Mouse (Mus musculus): ENCODE measurements around the gene Mst1r.

The Mst1r gene

DNA sequence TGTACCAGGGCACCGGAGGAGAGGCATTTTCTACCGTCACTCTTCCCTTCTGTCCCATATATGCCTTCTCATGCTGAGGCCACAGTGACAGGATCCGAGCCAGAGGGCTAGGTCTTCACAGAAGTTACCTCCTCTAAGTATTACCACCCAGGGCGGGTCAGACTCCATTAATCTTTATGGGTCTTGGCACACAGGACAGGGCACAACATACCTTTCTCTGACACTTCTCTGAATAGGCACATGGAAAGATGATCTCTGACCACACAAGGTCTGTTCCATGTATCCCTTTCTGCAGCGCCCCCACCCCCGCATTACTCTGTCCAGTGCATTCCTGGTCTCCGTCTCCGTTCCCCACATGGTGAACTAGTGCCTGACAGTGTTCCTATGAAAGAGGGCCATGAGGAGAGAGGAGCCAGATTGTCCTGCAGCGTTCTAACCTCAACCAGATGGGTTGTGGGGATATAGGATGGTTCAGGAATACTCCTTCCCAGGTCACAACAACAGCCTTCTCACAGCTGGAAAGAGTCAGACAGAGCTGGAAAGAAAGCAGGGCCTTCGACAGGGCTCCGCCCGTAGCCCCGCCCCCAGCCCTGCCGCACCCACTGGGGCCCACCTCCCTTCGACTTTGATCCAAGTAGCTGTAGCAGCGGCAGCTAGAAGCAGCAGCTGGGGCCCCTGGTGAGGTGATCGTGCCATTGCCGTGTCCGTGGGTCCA is at the start of gene Mst1r:
Gene Mst1r, plus strand, starts transcription at position 622 of the 715 bp plus-strand sequence.
- DNase-seq (ENCODE audit: low spot score): peak; percentile 74

DNA sequence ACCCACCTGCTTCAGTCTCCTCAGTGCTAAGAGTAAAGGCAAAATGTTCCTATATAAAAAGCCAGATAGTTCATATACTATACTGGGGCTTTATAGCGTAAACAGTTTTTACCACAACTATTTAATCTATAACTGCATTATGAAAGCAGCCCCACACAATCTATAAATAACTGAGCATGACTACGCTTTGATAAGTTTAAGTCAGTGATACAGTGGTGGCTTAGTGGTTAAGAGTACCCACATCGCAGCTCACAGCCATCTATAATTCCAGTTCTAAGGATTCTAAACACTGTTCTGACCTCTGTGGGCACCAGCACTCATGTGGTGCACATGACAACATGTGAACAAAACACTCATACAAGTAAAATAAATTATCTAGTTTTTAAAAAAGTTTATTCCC is 48.3 kb upstream of the Mst1r start:
- no peak for DNase-seq (ENCODE audit: low spot score)

DNA sequence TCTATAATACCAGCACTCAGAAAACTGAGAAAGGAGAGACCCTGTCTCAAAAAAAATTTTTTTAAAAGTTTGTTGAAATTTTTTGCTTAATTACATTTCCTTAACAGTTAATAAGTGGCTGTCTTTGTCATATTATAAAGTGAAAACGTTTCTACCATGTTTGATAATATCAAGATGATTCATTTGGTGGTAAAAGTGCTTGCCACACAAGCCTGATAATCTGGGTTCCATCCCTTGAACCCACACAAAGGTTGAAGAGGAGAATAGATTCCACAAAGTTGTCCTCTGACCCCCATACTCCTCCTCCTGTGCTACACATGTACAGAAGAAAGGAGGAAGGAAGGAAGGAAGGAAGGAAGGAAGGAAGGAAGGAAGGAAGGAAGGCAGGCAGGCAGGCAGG is 42.2 kb upstream of the Mst1r start:
- no peak for DNase-seq (ENCODE audit: low spot score)

DNA sequence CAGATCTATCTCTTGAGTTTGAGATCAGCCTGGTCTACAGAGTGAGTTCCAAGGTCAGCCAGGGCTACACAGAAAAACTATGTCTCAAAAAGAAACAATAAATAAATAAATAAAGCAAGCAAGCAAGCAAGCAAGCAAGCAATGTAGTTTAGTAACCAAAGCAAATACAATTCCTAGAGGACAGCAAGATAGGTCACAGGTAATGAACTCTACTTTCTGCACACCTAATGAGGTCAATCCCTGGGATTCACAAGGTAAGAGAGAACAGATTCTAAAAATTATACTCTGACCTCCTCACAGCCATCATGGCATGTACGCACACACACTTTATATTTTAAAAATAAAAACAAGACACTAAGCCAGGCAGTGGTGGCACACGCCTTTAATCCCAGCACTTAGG is 40.6 kb upstream of the Mst1r start:
- no peak for DNase-seq (ENCODE audit: low spot score)

DNA sequence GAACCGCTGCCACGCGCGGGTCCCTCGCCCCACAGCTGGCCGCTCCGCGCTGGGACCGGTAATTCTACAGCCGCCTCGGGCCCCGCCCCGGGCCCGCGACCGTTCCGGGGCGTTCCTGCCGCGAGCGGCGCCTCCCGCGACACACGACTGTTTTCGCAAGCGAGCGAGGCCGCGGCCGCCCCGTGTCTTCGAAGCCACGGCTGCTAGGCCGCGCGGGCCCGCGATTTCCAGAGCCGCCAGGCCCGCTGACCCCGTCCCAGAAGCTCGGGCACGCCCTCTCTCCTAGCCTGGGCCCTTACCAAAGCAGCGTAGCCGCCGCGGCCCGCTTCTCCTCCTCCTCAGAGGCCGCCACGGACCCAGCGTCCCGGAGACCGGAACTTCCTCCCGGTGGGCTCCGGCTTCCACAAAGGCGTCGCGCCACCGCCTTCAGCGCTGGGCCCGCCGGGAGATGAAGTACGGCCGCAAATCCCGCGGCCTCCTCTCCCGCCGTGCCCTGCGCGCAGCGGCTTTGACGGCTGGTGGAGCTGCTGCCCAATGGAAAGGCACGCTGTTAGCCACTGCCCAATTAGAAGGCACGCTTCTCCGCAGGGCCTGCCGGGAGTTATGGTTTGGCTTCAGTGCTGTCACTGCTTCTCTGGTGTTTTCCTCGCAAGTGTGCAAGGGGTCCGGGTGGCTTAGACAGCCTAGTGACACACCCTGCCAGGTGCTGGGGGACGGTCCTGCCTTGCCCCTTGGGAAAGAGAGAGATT is 34.1 kb upstream of the Mst1r start:
- DNase-seq (ENCODE audit: low spot score): peak; percentile 81

DNA sequence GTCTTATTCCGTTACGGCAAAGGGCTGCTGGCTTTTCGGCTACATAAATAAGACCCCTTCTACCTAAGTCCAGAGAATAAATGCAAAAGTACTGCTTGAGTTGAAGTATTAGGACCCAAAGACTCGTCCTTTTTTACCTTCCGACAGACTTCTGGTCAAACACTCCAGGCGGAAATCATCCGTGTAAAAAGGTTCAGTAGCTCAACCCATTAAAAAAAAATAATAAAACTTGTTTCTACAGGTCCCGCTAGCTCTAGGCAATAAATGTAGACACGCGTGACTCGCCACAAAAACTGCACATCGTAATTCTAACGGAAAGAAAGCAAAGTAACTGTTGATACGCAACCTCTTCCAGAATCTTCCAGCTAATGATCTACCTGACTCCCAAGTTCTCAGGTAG is 33.5 kb upstream of the Mst1r start, which contains the start of gene Rbm6:
Gene Rbm6, minus strand, starts transcription at position 101 of the 400 bp plus-strand sequence.
- no peak for DNase-seq (ENCODE audit: low spot score)

DNA sequence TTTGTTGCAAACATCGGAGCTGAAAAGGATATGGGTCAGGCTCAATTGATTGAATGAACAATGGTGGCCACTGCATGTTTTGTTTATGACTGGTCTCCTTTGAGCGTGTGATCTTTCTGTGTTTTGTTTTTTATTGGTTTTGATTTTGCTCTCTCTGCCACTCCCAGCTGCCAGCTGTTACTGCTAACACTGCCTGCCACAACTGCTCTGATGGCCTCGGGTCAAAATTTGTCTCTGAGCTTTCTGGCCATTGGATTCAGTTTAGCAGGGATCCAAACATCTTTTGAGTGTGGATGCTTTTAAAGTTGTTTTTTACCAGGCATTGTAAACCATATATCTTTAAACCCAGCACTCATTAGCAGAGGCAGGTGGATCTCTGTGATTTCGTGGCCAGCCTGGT is 26.3 kb upstream of the Mst1r start:
- DNase-seq (ENCODE audit: low spot score): no peak

DNA sequence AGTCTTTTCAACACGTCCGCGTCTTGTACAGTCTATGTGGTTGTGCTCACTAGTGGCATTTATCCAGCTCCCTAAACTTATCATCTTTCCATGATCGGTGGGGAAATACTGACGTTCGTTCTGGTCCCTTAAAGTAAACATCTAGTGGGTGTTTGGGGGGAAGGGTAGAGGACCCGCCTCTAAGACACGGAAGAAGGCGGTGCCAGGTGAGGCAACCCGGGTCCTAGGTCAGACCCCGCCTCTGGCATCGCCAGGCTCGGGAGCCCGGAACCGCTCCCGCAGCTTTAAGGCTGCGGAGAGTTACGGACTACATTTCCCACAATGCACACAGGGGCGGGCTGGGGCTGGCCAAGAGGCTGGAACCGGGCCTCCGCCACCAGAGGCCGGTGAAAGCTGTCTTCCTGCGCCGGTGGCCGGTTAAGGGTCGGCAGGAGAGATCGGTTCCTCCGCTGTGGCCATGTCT is 18.8 kb upstream of the Mst1r start, which contains the start of gene Mon1a:
Gene Mon1a, plus strand, starts transcription at position 348 of the 463 bp plus-strand sequence.
- peak; percentile 69 for DNase-seq (ENCODE audit: low spot score)

DNA sequence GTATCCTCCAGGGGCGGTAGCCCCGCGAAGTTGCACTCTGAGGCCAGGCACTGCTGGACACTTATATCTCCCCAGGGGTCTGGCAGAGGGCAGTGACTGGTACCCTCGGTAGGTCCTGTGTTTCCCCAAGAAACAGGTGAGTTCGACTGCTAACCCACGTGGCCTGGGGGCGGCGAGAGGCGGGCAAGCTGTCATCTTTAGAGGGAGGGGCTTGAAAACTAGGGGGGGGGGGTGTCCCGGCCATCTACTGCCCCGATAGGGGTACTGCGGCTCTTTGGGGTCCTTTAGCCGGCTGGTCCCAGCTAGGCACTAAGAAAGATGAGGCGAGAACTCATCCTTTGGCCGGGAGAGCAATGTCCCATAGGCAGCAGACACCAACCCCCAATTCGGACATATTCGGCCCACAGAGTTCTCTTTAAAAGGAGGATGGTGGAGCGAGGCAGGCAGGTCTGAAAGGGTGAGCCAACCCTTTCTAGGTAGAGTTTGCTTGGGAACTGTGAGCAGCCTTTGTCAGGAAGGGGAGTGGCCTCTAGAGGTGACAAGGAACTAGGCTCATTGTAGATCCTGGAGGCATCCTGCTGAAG is 18.3 kb upstream of the Mst1r start:
- no peak for DNase-seq (ENCODE audit: low spot score)

DNA sequence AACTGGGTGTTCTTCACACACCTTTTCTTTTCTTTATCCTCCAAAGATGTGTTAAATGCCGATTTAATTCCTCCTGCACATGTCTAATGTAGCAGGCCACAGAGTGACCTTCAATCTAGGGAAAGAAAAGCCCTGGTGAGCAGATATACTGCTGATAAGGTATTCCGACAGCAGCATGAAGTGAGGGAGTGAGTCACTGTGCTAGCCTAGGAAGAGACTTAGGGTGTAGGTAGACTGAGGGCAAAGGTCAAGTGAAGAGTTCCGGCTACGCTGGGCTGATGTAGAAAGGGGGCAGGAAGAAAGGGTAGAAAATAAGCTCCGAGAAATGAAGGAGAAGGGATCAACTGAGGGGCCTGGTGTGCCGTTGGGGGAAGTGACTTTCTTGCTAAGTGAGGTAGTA is 16.4 kb upstream of the Mst1r start:
- no peak for DNase-seq (ENCODE audit: low spot score)

DNA sequence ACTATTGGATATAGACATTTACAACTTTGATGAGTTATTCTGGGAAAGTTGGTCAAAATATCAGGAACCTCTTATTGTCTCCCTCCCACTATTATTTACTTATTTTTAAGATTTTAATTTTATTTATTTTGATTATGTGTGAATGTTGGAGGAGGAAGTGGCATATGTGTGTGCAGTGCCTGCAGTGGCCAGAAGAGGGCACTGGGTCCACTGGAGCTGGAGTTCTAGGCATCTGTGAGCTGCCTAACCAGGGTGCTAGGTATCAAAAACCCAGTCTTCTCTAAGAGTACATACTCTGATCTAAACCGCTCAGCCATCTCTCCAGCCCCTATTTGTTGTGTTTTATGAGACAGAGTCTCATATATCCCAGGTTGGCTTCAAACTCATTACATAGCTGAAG is 15.7 kb upstream of the Mst1r start:
- no peak for DNase-seq (ENCODE audit: low spot score)

DNA sequence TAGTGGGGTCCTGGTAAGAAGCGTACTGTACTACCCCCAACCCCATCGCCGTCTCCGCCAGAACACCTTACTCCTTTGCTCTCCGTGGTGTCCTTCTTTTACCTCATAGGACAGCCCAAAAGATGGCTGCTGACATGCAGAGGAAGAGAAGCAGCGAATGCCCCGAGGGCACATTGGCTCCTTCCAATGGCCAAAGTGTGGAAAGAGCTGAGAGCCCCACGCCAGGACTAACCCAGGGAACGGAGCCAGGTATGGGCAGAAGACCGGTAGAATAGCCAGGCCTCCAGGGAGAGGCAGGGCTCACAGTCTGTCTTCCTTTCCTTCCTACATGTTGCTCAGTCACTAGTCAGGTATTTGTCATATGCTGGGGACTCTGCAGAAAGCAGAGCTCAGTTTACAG is 8.1 kb upstream of the Mst1r start:
- DNase-seq (ENCODE audit: low spot score): no peak

DNA sequence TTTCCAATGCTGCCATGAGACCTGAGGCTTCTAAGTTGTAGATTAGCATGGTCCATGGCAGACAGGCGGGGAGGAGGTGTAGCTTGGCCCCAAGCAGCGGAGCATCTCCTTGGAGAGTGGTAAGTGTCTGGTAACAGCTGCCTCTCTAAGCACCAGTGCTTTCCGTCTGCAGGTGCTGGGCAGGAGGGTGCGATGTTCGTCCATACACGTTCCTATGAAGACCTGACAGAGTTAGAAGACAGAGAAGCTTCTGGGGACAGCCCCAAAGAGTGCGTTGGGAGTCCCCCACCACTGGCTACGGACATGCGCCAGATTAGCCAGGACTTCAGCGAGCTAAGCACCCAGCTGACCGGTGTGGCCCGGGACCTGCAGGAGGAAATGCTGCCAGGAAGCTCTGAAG is 6.8 kb upstream of the Mst1r start:
- DNase-seq (ENCODE audit: low spot score): no peak

DNA sequence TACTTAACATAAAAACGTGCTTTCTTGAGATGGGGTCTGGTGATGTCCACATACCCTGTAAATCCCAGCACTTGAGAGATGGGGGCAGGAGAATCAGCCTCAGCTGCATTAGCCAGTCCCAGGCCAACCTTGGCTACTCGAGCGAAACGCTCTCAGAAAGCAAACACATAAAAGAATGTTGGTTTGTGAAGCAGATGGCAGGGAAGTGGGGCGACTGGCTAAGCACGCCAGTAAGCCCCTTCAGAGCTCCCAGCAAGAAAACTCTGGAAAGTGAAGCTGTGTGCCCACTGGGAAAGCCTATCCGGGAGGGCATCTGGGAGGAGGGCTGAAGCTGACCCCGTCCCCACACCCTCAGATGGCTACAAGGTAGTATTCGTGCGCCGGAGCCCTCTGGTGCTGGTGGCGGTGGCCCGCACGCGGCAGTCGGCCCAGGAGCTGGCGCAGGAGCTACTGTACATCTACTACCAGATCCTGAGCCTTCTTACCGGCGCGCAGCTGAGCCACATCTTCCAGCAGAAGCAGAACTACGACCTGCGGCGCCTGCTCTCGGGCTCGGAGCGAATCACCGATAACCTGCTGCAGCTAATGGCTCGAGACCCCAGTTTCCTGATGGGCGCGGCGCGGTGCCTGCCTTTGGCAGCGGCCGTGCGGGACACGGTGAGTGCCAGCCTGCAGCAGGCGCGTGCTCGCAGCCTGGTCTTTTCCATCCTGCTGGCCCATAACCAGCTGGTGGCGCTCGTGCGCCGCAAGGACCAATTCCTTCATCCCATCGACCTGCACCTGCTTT is 5.6 kb upstream of the Mst1r start:
- peak; percentile 58 for DNase-seq (ENCODE audit: low spot score)

DNA sequence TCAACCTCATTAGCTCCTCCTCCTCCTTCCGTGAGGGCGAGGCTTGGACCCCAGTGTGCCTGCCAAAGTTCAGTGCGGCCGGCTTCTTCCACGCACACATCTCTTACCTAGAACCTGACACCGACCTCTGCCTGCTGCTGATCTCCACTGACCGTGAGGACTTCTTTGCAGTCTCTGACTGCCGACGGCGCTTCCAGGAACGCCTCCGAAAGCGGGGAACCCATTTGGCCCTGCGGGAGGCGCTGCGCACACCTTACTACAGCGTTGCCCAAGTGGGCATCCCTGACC is 5.1 kb upstream of the Mst1r start:
- no peak for DNase-seq (ENCODE audit: low spot score)

DNA sequence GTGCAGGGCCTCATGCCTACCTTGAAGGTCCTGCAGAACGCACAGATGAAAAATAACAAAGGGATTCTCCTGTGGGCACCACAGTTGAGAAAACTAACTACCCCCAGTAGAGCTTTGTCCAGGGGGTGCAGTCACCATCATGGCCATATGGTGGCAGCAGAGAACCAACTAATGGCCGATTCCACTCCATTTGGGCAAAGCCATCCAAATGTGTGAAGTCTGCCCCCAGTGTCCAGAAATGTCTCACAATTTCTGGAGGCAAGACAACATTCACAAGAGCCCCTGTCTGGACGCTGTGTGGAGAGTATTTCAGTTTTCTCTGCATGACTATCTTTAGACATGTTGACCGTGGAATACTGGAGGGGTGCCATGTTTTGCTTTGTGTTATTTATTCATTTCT is 1.9 kb upstream of the Mst1r start:
- peak; percentile 91 for DNase-seq (ENCODE audit: low spot score)

DNA sequence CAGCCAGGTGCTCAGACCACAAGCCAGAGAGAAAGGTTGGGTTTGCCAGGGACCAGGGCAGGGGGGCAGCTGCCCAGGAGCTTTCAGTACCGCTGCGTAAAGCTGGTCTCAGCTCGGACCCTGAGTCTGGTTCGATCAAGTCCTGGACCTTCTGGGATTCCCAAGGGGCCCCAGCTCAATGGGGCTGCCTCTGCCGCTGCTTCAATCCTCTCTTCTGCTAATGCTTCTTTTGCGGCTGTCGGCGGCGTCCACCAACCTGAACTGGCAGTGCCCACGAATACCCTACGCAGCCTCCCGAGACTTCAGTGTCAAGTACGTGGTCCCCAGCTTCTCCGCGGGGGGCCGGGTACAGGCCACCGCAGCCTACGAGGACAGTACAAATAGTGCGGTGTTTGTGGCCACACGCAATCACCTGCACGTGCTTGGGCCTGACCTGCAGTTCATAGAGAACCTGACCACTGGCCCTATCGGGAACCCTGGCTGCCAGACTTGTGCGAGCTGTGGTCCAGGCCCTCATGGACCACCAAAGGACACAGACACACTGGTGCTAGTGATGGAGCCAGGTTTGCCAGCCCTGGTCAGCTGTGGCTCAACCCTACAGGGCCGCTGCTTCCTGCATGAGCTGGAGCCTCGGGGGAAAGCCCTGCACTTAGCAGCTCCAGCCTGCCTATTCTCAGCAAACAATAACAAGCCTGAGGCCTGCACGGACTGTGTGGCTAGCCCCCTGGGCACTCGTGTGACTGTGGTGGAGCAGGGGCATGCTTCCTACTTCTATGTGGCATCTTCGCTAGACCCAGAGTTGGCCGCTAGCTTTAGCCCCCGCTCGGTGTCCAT is 511 bp downstream of the Mst1r start:
- DNase-seq (ENCODE audit: low spot score): no peak

DNA sequence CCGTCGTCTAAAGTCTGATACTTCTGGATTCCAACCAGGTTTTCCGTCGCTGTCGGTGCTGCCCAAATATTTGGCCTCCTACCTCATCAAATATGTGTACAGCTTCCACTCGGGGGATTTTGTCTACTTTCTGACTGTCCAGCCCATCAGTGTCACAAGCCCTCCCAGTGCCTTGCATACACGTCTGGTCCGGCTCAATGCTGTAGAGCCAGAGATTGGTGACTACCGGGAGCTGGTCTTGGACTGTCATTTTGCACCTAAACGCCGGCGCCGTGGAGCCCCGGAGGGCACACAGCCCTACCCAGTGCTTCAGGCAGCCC is 1.1 kb downstream of the Mst1r start:
- DNase-seq (ENCODE audit: low spot score): no peak

DNA sequence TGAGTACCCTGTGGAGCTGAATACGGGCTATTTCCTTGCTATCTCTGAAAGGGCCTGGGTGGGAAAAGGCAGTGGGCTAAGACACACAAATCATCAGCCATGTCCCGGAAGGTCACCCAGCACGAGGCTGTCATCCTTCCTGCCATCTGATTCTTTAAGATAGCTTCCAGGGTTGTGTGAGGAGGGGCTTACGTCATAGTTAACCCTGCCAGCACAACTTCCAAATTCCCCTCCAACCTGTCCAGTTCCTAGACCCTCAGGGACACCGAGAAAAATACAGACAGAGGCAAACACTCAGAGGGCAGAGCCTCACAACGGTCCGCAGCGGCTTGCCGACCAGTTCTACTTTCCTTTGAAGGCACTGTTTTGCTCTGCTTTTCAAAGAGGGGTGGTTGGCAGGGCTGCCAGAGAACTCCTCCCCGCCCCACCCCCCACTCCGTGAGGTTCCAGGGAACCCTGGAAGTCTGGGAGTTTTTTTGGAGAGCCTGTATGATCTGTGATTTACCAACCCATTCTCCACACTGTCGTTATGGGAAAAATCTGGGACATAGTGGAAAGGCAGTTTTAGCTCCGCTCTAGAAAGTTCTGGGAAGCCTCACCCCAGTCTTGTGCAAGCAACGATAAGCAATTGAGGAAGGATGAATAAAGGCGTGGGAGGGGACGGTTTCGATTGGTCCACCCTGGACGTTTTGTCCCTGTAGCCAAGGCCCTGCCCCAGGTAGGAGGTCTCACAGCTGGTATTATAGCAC is 1.9 kb downstream of the Mst1r start:
- DNase-seq (ENCODE audit: low spot score): no peak

DNA sequence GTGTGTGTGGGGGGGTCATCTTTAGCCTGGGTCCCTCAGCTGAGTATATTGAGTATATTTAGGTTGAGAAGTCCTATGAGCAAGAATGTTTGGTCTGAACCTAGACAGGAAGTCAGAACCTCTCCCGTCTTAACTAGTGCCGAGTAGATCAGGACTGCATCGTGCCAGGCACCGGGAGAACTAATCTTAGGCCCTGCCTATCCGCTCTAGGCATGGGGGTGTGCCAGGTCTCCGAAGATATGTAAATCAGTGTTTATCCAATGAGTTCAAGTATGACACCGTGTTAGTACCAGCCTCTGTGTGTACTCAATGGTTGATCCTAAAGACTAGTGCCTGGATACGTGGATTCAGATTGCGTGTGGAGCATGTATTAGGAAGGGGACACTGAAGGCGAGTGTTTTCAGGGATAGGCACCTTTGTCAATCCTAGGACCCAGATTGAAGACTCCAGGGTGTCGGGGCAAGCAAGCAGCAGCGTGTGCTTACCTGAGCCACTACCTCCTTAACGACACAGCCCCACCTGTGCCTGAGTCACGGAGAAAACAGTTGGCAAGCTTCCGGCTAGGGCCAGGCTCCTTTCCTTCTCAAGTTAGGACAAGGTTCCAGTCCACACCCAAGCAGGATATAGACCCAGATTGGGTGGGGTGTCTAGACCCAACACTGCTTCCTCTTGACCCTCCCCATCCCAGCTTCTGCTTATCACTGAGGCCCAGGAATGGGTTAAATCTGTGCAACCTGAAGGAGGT is 3.5 kb downstream of the Mst1r start:
- no peak for DNase-seq (ENCODE audit: low spot score)

Measured in ovary, postnatal 14 days (tissue).